Mouse (Mus musculus) spleen, adult 2 months (tissue): ENCODE data around the gene Fam20c. TPM values are rescaled to one million over a fixed set of nuclear protein-coding genes. Genes with fewer than 3 reads are reported as not detected.

Source experiments
- DNase-seq, 2 experiments: peaks; one replicate each; pipeline versions ENCODE4 v3.0.0 to v3.0.0-alpha.2; 2012 to 2021; ENCODE audit warnings: low spot score in 2 of 2, low read depth in 1 of 2
- H3K27ac ChIP-seq: fragments of 200-500 bp; 2 replicates; pipeline ENCODE4 v1.5.1; 2012; ENCODE audit warnings: low read length, inconsistent platforms; ENCODE audit not compliant: insufficient read depth
- H3K27me3 ChIP-seq: fragments of 200-500 bp; 2 replicates; pipeline ENCODE4 v1.6.1; 2012; ENCODE audit warnings: mild to moderate bottlenecking, moderate library complexity, low read length, inconsistent platforms; ENCODE audit not compliant: control insufficient read depth, insufficient read depth
- H3K36me3 ChIP-seq: fragments of 200-500 bp; 2 replicates; pipeline ENCODE4 v1.6.1; 2012; ENCODE audit warnings: mild to moderate bottlenecking, low read length, inconsistent platforms; ENCODE audit not compliant: control insufficient read depth, insufficient read depth
- H3K4me1 ChIP-seq: fragments of 200-500 bp; 2 replicates; pipeline ENCODE4 v1.6.1; 2011; ENCODE audit warnings: inconsistent platforms; ENCODE audit not compliant: control insufficient read depth, insufficient read depth, insufficient read length
- H3K4me3 ChIP-seq: fragments of 200-500 bp; 2 replicates; pipeline ENCODE4 v1.5.1; 2011; ENCODE audit warnings: mild to moderate bottlenecking, inconsistent platforms; ENCODE audit not compliant: insufficient read depth, insufficient read length; ENCODE audit errors: extremely low read depth
- CTCF ChIP-seq: fragments of 200-500 bp; IDR thresholded peaks from 2 replicates; pipeline ENCODE4 v1.5.1; 2011; ENCODE audit warnings: mild to moderate bottlenecking, inconsistent platforms; ENCODE audit not compliant: insufficient read depth, insufficient read length, insufficient replicate concordance; ENCODE audit errors: extremely low read depth
- POLR2A ChIP-seq: fragments of 200-500 bp; IDR thresholded peaks from 2 replicates; pipeline ENCODE4 v1.6.1; 2011; ENCODE audit warnings: low read depth, low read length, inconsistent platforms
- WGBS: fragments of 180-500 bp; shearing (Covaris S2); methylation state at CpG from one replicate; pipeline ENCODE4 v1.1.7; 2018; 5-methylcytosine and 5-hydroxymethylcytosine counted together
- polyA plus RNA-seq: library from polyadenylated mRNA; depleted of rRNA; stranded (reverse); fragments of >200 nt; gene quantifications from 2 replicates; pipeline ENCODE4 v1.2.3, GENCODE M21; 2012

Fam20c gene
- polyA plus RNA-seq, 1 experiment = 6.5 TPM

DNA sequence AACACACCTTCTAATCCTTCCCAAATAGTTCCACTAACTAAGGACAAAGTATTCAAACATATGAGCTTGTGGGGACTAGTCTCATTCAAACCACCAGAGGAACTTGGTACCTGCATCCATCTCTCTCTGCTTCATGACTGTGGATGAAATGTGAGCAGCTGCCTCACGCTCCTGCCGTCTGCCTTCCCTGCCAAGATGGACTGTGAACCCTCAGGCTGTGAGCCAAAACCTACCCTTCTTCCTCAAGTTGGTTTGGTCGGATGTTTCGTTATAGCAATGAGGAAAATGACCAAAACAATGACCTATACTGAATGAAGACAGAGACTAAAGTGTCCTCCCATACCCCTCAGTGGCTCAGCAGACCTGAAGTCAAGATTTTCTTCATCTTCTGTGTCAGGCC, 86.7 kb downstream of the Fam20c start:
- no peaks in the 10 kb centered on the region for H3K36me3 ChIP-seq
- no peak overlapping the region for H3K27ac ChIP-seq
- no peaks in the 10 kb centered on the region for H3K4me1 ChIP-seq
- 96% methylated on average over 4 of the region's 4 CpGs for WGBS
- TF ChIP-seq POLR2A (no peak), CTCF (no peak)
- no peaks in the 10 kb centered on the region for H3K27me3 ChIP-seq
- DNase-seq = no peak
- H3K4me3 ChIP-seq = no peak overlapping the region

DNA sequence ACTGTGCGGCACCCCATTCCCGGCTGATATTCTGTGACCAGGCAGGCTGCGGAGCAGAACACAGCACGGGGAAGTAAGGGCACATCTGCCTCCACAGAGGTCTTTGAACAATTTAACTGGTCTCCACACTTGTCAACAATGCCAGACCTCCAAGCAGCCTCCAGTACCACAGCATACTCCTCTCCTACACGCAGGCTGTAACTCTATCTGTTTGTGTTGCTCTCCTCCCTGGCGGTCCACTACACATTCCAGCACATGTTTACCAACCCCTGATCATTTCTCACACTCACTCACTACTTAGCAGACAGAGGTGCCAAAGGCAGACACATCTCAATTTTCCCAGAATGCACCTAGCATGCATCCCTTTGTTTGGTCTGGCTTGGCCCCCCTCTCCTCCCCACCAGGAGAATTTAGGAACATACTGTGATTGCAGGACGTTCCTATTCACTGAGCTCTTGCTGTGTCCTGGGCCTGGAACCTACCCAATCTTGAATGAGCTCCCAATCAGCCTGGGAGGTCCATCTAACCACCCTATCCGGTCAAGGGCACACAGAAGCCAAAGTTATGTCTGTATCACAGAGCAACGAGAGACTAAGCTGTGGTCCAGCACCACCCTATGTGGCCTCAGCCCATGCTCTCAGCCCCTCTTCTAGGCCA, 89.0 kb downstream of the Fam20c start:
- no peaks in the 10 kb centered on the region for H3K4me1 ChIP-seq
- DNase-seq = no peak
- 87% methylated on average over 9 of the region's 9 CpGs for WGBS
- H3K36me3 ChIP-seq = no peaks in the 10 kb centered on the region
- H3K27me3 ChIP-seq = no peaks in the 10 kb centered on the region
- H3K27ac ChIP-seq = no peak overlapping the region
- TF ChIP-seq POLR2A = no peak
- TF ChIP-seq CTCF = no peak
- H3K4me3 ChIP-seq = no peak overlapping the region

DNA sequence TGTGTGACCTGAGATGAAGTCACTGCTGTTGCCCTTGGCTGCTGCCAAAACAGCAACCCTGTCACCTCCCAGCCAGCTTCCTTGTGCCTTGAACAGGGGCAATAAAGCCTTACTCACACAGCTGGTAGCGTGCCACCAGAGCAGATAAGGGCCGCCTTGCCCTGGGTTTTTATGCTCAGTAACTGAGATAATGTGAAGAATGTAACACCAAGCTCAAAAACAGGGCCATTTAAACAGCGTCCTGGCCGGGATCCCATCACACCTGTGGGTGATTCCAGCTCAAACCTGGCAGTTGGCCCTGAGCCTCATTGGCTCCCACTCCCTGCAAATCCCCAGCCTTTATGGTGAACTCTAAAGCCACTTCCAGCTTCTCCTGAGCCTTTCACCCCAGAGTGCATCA, 92.2 kb downstream of the Fam20c start:
- Histone ChIP-seq H3K27me3 (no peaks in the 10 kb centered on the region), H3K36me3 (no peaks in the 10 kb centered on the region), H3K4me3 (no peak overlapping the region), H3K27ac (no peak overlapping the region), H3K4me1 (no peaks in the 10 kb centered on the region)
- 80% methylated on average over 4 of the region's 4 CpGs for WGBS
- TF ChIP-seq CTCF (no peak), POLR2A (no peak)
- no peak for DNase-seq

DNA sequence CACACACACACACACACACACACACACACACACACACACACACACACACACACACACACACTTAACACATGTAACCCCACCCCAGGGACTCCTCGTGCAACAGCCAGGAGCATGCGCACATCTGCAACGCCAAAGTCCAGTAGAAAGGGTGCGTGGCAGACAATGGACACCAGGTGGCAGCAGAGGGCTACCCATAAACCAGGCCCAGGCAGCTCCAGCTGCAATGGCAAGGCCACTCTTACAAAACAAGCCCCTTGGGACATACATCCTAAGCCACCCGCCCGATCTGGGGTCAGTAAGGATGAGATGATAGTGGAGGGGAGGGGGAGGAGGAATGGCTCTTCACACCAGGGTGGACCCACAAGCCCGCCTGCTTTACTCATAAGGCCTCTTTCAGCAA, 93.8 kb downstream of the Fam20c start:
- TF ChIP-seq POLR2A (no peak), CTCF (peak; percentile 91)
- 13% methylated on average over 7 of the region's 7 CpGs for WGBS
- Histone ChIP-seq H3K36me3 (no peaks in the 10 kb centered on the region), H3K27me3 (no peaks in the 10 kb centered on the region), H3K27ac (no peak overlapping the region), H3K4me1 (no peaks in the 10 kb centered on the region), H3K4me3 (no peak overlapping the region)
- DNase-seq = peak; percentile 40 to 67

DNA sequence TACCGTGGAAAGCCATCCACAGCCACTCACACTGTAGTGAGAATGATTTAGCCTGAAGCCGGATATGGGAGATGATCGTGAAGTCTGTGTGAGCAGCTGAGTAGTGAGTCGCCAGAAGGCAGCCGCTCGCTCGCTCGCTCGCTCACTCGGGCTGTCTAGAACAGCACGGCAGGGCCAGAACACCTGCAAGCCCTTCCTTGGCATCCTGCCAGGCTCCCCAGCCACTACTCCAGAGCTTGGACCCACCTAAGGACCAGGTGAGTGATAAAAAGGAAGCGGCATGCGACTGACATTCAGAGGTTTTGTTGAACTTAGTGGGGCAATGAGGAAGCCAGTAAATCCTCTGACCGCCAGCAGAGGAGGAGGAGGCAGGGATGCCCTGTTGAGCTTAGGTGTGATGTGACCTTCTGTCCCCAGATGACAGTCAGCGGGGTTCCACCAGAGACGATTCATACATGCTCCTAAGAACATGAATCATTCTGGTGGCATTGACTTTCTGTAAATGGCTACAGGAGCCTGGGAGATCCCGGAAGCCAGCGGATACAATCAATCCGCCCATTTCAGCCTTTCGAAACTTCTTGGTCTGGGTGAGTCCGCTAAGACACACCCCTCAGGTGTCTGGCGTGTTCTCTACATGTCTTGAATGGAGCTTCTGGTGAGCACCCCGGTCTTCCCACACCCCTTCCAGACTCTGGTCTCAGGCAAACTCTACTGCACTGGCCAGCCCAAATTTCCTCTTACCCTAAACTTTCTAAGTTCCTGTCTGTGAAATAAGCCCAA, 95.6 kb downstream of the Fam20c start:
- Histone ChIP-seq H3K4me3 (no peak overlapping the region), H3K27me3 (no peaks in the 10 kb centered on the region), H3K4me1 (no peaks in the 10 kb centered on the region), H3K27ac (no peak overlapping the region), H3K36me3 (no peaks in the 10 kb centered on the region)
- DNase-seq = no peak
- WGBS = 75% methylated on average over 23 of the region's 23 CpGs
- TF ChIP-seq CTCF (no peak), POLR2A (no peak)

DNA sequence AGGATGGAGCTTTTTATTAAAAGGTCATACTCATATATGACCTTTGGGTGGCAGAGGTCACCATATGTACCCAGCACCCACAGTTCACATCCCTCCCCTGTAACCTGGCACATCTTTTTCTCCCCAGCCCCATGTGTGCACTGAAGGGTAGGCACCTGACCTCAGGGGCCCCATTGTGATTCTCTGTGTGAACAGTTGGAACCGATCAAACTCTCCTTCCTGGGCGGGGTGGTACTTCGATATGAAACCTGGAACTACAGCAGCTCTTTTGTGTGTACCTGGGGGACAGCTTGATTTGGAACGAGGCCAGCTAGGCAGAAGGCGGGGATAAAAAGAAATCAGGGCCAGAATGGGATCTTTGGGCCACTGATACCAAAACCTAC, 96.1 kb downstream of the Fam20c start:
- no peak for DNase-seq
- 82% methylated on average over 5 of the region's 5 CpGs for WGBS

DNA sequence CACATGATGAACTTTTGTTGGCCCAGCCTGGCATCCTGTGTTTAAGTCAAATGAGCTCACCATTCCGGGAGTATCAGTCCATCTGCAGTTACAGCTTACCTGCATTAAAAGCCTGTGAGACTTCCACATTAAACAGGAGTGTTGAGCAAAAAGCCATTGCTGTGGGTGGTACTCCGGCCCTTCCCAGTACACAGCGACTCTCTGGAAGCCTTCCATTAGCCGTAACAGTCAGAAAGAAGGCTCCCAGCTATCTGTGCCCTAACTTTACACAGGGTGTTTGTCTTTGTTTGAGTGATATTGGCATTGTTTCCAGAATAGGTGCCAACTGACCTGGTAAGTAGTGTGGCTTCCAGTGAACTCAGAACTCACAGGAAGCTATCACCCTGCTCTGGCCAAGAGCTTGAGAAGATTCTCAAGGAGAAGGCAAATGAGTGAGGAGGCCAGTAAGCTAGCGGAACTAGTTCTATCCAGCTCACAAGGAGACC, 97.0 kb downstream of the Fam20c start:
- H3K4me1 ChIP-seq = no peaks in the 10 kb centered on the region
- no peaks in the 10 kb centered on the region for H3K27me3 ChIP-seq
- WGBS = 91% methylated on average over 5 of the region's 5 CpGs
- DNase-seq = no peak
- no peak overlapping the region for H3K27ac ChIP-seq
- H3K4me3 ChIP-seq = no peak overlapping the region
- TF ChIP-seq CTCF = no peak
- TF ChIP-seq POLR2A = no peak
- H3K36me3 ChIP-seq = no peaks in the 10 kb centered on the region

More for the DNA sequence above, 96.1 kb downstream of the Fam20c start:
- H3K36me3 ChIP-seq = no peaks in the 10 kb centered on the region
- H3K27me3 ChIP-seq = no peaks in the 10 kb centered on the region
- no peak overlapping the region for H3K27ac ChIP-seq
- no peak overlapping the region for H3K4me3 ChIP-seq
- no peaks in the 10 kb centered on the region for H3K4me1 ChIP-seq
- TF ChIP-seq POLR2A (no peak), CTCF (no peak)
